Comparison of ENCODE assay signal across 17 mouse cellular contexts in the genomic region with DNA sequence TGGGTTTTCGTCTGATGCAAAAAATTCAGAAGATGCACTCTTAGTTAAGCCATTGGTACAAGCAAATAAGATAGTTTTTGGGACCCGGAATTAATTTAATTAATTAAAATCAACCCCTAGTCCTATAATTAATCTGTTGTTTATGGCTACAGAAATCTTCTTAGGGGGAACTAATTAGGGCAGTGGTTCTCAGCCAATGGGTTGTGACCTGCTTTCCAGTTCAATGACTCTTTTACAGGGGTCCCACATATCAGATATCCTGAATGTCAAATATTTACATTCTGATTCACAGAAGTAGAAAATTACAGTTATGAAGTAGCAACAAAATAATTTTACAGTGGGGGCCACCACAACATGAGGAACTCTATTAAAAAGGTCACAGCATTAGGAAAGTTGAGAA.
"Had no signal": no experiment of that assay in that cellular context is flagged by ENCODE, and none has a peak within 500 bp of the region (broad histone marks: within the 10 kb centered on the region; RNA-seq: fewer than 3 reads in every experiment).

No protein-coding gene starts in this region.

- DNase-seq: cerebellum, adult 8-10 months; cerebellum, adult 9-10 months; cerebellum, adult 9-11 months; cerebellum, postnatal 10 days; cerebellum, postnatal 14 days; cerebellum, postnatal 25 days; cerebellum, postnatal 36 days; embryo, embryonic 11 days; forebrain, postnatal 0 days; gastrocnemius, adult 2 months; gastrocnemius, postnatal 10 days; gastrocnemius, postnatal 14 days; gastrocnemius, postnatal 25 days; gastrocnemius, postnatal 36 days; heart, adult 11 months; heart, adult 18-20 months; heart, adult 2 months had no signal
